Mouse (Mus musculus): ENCODE data around the gene Pappa.

Gene Pappa

DNA sequence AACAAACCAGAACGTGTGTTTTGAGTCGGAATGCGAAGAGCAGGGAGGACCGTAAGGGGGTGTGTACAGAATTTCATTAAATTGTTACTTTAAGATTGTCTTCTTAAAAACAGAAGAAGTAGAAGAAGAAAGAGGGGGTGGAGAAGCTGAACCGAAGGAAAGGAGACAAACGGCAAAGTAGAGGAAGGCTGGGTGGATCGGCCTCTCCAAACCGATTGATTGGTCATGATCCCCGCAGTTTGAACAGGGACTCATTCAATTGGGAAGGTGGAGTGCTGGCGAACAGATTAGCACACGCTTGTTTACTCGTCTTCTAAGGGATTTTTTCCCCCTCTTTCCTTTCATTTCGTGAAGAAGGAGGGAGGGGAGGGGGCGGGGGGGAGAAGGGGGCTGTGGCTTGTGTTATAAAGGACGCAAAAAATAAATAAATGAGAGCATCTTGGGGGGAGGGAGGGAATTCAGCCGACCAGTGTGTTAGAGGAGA lies at the start of gene Pappa:
Gene Pappa, plus strand, starts transcription at position 434 of the 484 bp plus-strand sequence.
- no peak for DNase-seq (ENCODE audit: low spot score in 2 of 2)

DNA sequence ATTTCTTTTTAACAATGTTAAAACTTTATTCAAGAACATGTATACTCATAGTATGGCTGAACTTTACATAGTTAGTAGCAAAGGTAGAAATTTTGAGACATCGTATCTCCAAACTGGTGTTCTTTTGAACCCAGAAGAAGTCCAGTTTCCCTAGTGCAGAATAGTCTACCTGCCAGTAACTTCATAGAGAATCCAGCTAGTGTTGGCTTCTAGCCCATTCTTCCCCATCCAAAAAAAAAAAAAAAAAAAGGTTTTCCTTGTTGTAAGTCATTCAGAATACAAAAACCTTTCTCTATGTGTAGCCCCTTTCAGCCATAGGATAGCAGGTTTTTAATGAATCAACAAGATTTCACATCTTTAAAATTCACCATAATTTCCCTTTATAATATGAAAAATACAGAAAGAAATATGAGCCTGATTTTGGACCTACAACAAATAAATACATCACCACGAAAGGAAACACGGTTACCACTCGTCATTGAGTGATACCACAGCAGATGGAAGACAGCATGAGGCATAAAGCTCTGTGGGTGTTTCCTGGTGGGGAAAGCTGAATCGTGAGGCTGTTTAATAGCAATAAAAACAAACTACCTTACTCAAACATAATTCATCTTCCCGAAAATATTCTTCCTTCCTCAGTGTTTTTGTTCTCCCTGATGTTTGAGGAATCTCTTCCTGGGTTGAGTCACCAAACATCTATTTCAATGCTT lies 45.9 kb upstream of the Pappa start:
- no peak for DNase-seq (ENCODE audit: low spot score in 2 of 2)

DNA sequence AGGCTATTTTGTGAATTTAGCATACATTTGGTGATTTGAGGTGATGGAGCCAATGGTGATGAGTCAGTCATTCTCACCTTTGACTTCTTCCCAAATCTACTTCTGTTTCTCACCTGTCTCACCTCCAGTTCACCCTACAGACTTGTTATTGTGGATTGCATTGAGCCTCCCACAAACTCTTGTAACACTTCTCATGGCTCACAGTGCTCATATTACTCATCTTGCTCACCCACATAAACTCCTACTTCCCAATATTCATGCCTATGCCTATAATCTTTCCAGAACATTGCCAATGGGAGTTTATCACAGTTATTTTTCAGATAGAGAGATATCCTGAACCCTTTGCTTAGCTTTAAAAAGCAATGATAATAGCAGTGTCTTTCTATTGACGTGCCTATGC lies 37.1 kb upstream of the Pappa start:
- no peak for DNase-seq (ENCODE audit: low spot score in 2 of 2)

DNA sequence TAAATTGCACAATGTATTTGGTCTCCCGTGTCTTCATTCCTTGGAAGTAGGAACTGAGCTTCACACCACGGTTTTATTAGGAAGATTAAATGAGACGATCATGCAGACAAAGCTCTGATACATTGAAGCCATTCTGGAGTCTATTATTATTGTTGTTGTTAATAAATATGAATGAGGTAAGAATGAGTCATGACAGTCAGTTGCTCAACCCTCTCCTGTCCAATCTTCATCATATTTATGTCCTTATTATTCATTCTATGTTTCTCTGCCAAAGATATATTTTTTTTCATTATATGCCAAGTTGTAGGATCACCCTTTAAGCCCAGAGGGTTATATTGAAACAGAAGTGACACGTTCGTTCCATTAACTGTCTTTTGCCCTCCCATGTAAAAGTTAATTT lies 36.4 kb upstream of the Pappa start:
- no peak for DNase-seq (ENCODE audit: low spot score in 2 of 2)

DNA sequence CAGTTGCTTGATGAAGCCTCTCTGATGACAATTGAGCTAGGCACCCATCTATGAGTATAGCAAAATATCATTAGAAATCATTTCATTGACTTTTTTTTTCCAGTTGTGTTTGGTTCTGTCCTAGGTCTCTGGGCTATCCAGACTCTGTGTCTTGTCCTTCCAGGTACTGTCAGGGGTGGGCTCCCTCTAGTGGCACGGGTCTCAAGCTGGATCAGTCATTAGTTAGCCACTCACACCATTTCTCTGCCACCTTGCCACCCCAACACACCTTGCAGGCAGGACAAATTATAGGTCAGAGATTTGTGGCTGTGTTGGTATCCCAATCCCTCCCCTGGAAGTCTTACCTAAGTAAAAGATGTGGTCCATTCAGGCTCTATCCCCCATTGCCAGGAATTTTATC lies 31.8 kb upstream of the Pappa start:
- DNase-seq (ENCODE audit: low spot score in 2 of 2): no peak

DNA sequence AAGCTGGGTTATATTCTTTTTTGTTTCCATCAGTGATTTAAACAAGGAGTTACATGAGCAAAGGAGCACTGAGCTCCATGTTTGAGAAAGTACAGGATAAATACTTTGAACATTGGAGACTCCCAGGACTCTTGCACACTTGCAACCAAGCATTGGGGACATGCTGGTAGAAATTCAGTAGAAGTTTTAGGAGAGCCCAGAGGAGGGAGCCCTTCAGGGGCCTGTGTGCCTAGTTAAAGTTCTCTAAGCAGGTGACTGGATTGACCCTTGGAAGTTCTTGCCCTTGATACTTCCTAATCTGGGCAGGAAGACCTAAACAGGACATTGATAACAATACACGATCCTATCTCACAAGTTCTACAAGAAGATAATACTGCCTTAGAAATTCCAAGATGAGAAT lies 3.6 kb upstream of the Pappa start:
- no peak for DNase-seq (ENCODE audit: low spot score in 2 of 2)

DNA sequence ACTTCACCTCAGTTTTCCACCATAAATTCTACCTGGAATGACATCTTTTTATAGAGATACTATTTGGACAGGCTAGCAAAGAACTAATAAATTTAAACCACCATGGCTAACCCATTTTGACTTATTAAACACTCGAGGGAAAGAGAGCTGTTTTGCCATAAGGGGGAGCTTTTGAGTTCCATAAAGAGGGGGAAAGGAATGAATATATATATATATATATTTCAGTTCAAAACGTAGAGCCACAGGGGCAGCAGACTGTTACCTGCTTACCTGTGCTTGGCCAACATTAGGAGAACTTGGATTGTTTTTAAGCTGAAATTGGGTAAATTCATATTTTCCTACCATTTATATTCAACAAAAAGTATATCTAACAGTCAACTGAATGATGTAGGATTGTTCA lies 1.1 kb upstream of the Pappa start:
- DNase-seq (ENCODE audit: low spot score in 2 of 2): no peak

DNA sequence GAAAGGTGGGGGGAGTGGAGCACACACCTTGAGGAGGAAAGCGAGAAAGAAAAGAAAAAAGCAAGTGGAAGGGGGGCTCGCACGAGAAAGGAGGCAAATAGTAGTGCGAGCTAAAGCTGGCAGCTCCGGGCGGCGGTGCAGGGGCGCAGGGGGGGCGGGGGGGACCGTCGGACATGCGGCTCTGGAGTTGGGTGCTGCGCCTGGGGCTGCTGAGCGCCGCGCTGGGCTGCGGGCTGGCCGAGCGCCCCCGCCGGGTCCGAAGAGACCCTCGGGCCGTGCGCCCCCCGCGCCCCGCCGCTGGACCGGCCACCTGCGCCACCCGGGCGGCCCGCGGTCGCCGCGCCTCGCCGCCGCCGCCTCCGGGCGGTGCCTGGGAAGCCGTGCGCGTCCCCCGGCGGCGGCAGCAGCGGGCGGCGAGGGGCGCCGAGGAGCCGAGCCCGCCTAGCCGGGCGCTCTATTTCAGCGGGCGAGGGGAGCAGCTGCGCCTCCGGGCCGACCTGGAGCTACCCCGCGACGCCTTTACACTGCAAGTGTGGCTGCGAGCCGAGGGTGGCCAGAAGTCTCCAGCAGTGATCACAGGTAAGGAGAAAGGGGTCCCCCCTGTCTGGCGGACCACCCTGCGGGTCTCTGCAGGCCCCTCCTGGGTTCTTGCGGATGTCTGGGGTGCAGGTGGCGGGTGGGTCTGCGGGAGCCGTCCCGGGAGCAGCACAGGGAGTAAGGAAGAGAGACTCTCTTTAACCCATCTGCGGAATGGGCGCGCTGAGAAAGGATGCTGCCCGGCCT lies 586 bp downstream of the Pappa start:
- DNase-seq (ENCODE audit: low spot score in 2 of 2): no peak

DNA sequence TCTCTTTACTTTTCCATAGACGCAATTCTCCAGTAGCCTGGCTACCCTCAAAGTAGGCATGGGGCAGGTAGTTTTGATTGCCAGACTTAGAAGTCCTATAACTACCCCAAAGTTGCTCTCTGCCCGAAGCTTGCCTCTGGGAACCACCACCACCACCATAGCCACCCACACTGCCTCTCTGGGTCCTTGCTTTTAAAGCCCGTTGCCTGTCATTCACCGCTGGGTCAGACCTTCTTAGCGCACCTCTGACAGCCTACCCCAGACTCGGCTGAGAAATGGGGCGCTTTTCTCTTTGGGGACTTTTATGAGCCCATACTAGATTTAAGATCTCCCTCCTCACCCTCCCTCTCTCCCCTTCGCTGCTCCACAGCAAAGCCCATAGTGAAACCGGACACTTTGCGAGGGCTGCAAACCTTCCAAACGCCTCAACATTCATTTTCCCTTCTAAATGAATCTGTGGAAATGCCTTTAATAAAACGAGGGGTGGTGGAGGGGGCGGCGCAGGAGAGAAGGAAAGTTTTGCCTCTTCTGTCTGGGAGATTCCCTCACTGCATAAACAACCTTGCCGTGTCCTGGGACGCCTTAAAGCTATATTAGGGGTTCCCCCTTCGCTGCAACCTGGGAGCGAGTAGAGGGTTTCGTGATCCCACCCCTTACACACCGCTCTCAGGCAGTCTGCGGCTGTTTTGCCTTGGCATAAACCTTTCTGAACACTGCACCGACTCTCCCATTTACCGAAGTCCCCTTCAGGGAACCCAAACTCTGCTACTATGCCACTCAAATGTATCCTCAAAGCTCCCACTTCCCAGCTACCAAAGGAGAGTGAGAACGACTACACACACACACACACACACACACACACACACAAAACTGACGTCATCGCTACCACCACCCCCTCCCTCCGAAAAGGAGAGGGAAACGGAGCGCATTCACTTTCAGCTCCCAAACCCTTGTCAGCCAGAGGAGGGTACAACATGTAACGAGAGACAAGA lies 1.7 kb downstream of the Pappa start:
- DNase-seq (ENCODE audit: low spot score in 2 of 2): no peak

DNA sequence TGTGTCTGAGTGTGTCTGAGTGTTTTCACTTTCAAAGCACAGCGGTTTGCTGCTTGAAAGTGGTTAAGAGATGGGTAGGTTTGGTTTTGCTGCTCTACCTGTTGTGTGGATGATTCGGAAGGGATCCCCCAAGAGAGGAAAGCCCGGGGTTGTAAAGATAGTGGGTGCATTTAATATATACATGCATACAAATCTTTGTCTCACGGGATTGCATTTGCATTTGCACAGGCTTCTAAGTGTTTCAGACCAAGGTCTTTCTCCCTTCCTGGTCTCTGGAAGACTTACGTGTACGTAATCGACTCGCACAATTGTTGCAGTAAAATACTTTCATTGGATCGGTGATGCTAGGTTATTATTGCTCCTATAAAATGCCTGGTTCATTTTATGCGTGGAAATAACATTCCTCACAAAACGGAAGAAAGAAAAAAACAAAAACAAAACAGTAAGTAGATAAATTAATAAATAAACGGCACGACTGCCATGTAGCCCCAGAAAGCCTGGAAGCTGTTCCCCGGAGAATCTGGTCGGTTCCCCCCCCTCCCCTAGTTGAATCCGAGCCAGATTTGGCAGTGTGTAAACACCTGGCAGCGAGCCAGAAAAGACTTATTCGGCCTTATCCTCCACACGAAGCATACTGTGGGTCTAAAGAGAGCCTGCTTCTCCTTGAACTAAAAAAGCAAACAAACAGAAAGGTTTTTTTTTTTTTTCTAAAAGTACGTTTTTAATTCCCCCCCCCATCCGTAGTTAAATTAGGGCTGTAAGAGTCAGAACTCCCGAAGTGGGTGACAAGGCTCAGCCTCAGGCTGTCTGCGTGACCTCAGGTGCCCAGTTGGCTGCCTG lies 2.7 kb downstream of the Pappa start:
- no peak for DNase-seq (ENCODE audit: low spot score in 2 of 2)

DNA sequence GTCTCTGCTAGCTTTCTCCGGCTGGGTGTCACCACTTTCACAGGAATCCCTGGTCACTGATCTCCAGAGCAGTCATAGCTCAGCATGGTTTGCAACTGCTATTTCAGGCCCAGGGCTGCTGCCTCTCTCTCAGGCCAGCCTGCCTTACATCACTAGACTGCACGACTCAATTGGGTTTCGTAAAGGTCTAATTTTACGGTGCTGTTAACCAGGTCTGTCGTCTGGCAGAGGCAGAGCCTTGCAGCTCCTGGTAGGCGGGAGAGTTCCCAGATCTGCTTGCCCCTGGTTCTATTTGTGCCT lies 3.3 kb downstream of the Pappa start:
- DNase-seq (ENCODE audit: low spot score in 2 of 2): no peak

DNA sequence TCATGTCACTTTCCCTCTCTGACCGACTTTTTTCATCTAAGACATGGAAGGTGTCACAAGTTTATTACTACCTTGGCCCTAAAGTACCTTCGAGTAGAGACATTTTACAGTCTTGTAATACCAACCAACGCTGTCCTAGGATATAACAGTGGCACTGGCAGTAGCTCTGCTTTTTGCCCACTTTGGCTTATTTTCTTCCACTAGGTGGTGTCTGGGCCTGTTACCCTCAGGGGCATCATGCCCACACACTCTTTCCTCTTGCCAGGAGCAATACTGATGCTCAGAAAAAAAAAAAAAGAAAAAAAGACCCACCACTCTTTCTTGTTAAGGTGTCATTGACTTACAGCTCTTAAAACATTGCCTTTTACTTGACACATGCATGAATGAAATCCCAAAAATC lies 8.7 kb downstream of the Pappa start:
- no peak for DNase-seq (ENCODE audit: low spot score in 2 of 2)

DNA sequence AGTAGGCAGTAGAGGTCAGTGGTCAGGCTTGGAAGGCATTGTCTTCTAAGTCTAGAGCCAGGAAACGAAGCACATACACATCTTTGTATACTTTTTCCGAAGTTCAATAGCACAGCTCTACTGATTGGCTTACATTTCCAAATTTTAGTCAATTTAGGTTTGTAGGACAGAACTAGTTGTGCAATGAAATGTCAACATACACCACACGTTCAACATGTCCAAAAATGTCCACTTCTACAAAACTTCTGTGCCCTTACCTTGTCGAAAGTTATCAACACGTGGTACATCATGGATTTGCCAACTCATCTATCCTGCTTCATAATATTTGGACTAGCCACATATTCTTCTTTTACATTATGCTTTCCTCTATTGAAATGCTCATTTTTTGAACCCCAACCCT lies 10.4 kb downstream of the Pappa start:
- no peak for DNase-seq (ENCODE audit: low spot score in 2 of 2)

DNA sequence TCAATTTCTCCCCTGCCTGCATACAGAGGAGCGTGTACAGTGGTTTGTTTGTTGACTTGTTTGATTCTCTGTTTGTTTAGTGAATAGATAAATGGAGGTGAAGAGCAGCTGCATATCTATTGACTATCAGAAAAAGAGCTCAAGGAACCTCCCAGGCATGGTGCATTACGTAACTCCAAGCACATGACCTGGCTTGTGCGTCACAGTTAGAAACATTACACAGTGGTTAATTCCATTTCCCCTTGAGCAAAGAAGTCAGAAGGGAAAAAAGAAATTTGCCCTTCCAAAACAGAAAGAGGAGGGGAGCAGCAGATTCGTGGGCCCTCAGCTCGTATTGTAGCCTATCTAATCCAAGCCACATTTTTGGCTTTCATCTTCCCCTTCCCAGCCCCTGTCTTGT lies 11.1 kb downstream of the Pappa start:
- no peak for DNase-seq (ENCODE audit: low spot score in 2 of 2)

DNA sequence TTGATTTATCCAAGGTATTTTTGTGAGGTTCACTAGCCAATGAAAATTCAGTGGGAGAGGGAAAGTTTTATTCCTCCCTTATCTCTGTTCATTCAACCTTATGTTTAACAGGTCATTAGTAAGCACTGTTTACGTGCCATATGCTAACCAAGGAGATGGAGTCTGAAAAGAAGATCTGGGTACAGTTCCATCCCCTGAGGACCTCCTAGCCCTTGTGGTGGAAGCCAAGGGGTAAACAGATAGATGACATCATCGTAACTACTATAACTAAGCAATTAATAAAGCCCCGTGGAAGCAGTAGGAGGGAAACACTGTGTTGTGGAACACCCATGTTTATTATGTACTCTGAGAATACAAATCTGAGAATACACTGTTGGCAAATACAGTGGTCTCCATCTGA lies 12.6 kb downstream of the Pappa start:
- DNase-seq (ENCODE audit: low spot score in 2 of 2): no peak

DNA sequence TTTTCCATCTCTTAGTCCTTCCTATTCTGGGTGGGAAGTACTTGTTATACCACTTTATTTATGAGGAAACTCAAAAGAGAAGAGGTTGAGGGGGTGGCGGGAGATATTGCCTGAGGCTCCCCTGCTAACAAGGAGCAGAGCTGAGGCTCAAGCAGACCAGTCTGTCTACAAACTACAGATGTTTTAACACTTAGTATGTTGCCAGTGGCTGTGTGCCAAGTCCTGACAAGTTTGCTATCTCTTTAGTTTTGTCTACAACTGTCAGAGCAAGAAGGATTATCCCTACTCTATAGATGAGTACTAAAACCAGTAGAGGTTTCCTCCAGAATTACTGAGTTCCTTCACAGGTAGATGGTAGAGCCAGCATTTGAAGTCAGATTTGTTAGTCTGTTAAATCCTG lies 23.0 kb downstream of the Pappa start:
- no peak for DNase-seq (ENCODE audit: low spot score in 2 of 2)

DNA sequence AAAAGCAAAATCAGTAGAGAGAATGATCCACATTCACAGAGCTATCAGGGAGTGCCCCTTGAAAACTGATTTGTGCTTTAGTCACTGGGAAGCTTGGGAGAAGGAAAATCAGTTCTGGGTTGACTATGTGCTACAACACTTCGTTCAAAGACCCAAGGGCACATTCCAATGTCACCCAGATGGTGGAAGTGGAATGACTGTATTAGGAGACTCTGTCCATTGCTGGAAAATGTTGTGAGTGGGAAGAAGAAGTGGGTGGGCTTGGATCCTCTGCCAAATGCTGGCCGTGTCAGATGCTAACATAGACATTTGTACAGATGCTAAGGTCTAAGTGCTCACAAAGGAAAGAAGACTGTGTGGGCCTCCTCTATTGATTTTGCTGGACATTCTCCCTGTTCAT lies 29.6 kb downstream of the Pappa start:
- no peak for DNase-seq (ENCODE audit: low spot score in 2 of 2)

DNA sequence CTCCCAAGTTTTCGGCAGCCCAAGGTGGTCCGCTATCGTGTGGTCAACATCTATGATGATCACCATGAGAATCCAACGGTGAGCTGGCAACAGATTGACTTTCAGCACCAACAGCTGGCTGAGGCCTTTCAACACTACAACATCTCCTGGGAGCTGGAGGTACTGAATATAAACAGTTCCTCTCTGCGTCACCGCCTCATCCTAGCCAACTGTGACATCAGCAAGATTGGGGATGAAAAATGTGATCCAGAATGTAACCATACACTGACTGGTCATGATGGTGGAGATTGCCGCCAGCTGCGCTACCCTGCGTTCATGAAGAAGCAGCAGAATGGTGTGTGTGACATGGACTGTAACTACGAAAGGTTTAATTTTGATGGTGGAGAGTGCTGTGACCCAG lies 32.3 kb downstream of the Pappa start:
- no peak for DNase-seq (ENCODE audit: low spot score in 2 of 2)

DNA sequence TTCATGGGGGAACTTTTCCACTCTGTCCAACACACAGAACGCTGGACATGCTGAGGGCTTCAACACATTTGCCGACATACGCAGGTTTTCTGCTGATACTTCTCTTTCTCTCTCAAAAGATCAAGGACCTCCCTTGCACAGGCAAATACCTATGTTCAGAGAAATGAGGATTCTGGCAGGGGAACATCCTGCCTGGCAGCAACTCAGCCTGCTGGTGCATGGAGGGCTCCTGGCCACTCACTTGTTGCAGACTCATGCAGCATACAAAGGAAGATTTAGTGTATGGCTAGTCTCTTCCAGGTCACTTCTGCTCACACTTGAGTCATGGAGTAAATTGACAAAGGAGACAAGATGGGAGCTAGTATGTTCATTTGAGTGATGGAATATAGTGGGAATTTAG lies 34.7 kb downstream of the Pappa start:
- no peak for DNase-seq (ENCODE audit: low spot score in 2 of 2)

DNA sequence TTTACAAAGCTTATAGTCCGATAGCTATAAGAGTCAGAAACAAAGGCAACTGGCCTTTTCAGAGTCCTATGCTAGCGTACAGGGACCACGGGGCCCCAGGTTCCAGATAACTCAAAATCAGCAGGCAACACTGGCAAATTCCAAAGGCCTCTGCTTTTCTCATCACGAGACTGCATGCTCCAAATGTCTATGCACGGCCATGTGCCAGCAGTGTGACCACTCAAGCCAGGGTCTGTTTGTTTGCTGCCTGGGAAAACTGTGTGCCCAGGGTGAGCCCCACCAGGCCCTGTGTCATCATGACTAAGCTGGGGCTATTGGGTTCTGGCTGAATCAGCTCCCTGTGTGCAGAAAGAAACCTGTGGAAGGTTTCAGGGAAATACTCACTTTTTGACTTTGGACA lies 35.5 kb downstream of the Pappa start:
- DNase-seq (ENCODE audit: low spot score in 2 of 2): no peak

DNA sequence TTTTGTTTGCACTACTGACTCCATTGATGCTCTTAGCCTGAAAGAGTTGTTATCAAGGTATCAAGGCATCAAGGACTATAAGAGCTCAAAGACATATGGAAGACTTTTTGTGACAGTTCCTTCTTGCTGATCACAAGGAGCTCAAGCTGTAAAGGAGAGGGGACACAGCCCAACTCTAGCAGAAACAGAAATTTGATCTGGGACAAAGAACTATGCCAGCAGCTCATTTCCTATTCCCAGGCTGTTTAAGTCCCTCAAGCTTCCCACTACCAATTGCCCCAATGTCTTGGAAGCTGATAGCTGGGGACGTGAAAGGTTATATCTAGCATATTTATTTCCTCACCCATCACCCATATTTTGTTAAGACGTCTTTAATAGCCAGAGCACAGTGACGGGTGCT lies 39.7 kb downstream of the Pappa start:
- no peak for DNase-seq (ENCODE audit: low spot score in 2 of 2)

All from spleen, postnatal 36 days (tissue).